ENCODE assay signal across 25 mouse cellular contexts in genomic region chr11:53502039-53502765, GRCm38 (mm10). TPM values are rescaled to one million over a fixed set of nuclear protein-coding genes. Genes with fewer than 3 reads are reported as not detected.
DNase-seq lines count a peak whose midpoint lies in the region; ATAC-seq and TF ChIP-seq lines count a peak whose summit lies in the region.
"Had no signal": no experiment of that assay in that cellular context is flagged by ENCODE, and none has a peak within 500 bp of the region (broad histone marks: within the 10 kb centered on the region; RNA-seq: fewer than 3 reads in every experiment).

No protein-coding gene starts in this region.

- H3K4me3 ChIP-seq in forebrain, postnatal 0 days (ENCODE audit: low read depth, low read length) = no peak overlapping the region
- no peak overlapping the region for H3K4me3 ChIP-seq in forebrain, embryonic 10.5 days
- no peak overlapping the region for H3K4me3 ChIP-seq in left cerebral cortex, adult 2 months
- no peak overlapping the region for H3K4me3 ChIP-seq in midbrain, embryonic 11.5 days (ENCODE audit: low read depth, low read length)
- H3K4me3 ChIP-seq in midbrain, embryonic 14.5 days (replicated peaks; ENCODE audit: low read depth, low read length) = no peak overlapping the region
- H3K4me3 ChIP-seq: forebrain, embryonic 12.5 days; limb, embryonic 15.5 days; neural tube, embryonic 12.5 days; stomach, embryonic 15.5 days had no signal

- 0 out of 2 replicates have a peak, but pooled peaks have one; percentile 23 for ATAC-seq in forebrain, postnatal 0 days
- no peak for ATAC-seq in midbrain, embryonic 11.5 days (ENCODE audit: low FRiP score)
- no peak for ATAC-seq in midbrain, embryonic 14.5 days (ENCODE audit: low FRiP score, low TSS enrichment)
- ATAC-seq in megakaryocyte progenitor cell, adult 5-6 weeks (replicated peaks; ENCODE audit: poor library complexity) = peak; percentile 50

- peak; percentile 19 for DNase-seq in forebrain, postnatal 0 days
- no peak for DNase-seq in forebrain, embryonic 10.5 days (ENCODE audit: extremely low spot score, low spot score)
- peak in 1 of 2 experiments; percentile 47 for DNase-seq in left cerebral cortex, adult 2 months (ENCODE audit: extremely low spot score in 1 of 2, low spot score in 2 of 2)
- DNase-seq in left cerebral cortex, postnatal 36 days (ENCODE audit: low spot score in 2 of 2) = no peak
- peak; percentile 75 for DNase-seq in midbrain, embryonic 11.5 days (ENCODE audit: low spot score, missing footprints)
- DNase-seq in midbrain, embryonic 14.5 days = no peak
- no peak for DNase-seq in ovary, adult 18-20 months (ENCODE audit: low spot score)
- DNase-seq: cerebellum, adult 11 months; heart, adult 11 months; kidney, adult 2 months; kidney, postnatal 4 days; layer of hippocampus, postnatal 36 days; lung, postnatal 14 days; spleen, adult 18-20 months; thymus, postnatal 25 days had no signal

- no peaks in the 10 kb centered on the region for H3K36me3 ChIP-seq in forebrain, postnatal 0 days (ENCODE audit: insufficient read depth)
- no peaks in the 10 kb centered on the region for H3K36me3 ChIP-seq in forebrain, embryonic 10.5 days (replicated peaks)
- no peaks in the 10 kb centered on the region for H3K36me3 ChIP-seq in midbrain, embryonic 11.5 days (ENCODE audit: control insufficient read depth, insufficient read depth, low read length)
- H3K36me3 ChIP-seq in midbrain, embryonic 14.5 days (ENCODE audit: control insufficient read depth, insufficient read depth, low read length) = no peaks in the 10 kb centered on the region
- H3K36me3 ChIP-seq: forebrain, embryonic 12.5 days; limb, embryonic 15.5 days; neural tube, embryonic 12.5 days; stomach, embryonic 15.5 days had no signal

- H3K4me2 ChIP-seq in forebrain, postnatal 0 days (ENCODE audit: low read depth) = no peak overlapping the region
- no peak overlapping the region for H3K4me2 ChIP-seq in midbrain, embryonic 11.5 days
- H3K4me2 ChIP-seq in midbrain, embryonic 14.5 days (ENCODE audit: low read length) = no peak overlapping the region
- H3K4me2 ChIP-seq: forebrain, embryonic 12.5 days; hindbrain, embryonic 14.5 days; limb, embryonic 15.5 days; neural tube, embryonic 12.5 days; stomach, embryonic 15.5 days had no signal

- no peaks in the 10 kb centered on the region for H3K27me3 ChIP-seq in forebrain, postnatal 0 days (ENCODE audit: insufficient read depth, low read length)
- H3K27me3 ChIP-seq in forebrain, embryonic 10.5 days (ENCODE audit: poor library complexity, severe bottlenecking) = peaks cover 47% of the 10 kb centered on the region
- peaks cover 20% of the 10 kb centered on the region for H3K27me3 ChIP-seq in midbrain, embryonic 11.5 days (ENCODE audit: control insufficient read depth, insufficient read depth, low read length)
- peaks cover 4% of the 10 kb centered on the region; the same call in 1 of the 2 replicates for H3K27me3 ChIP-seq in midbrain, embryonic 14.5 days (ENCODE audit: control insufficient read depth, insufficient read depth, low read length)
- H3K27me3 ChIP-seq: limb, embryonic 15.5 days; stomach, embryonic 15.5 days had no signal

- whole genome bisulfite sequencing in forebrain, postnatal 0 days = 77% methylated on average over 8 of the region's 8 CpGs
- WGBS in forebrain, embryonic 10.5 days = 86% methylated on average over 8 of the region's 8 CpGs
- 84% methylated on average over 8 of the region's 8 CpGs for WGBS in midbrain, embryonic 11.5 days
- 82% methylated on average over 8 of the region's 8 CpGs for WGBS in midbrain, embryonic 14.5 days

- no peaks in the 10 kb centered on the region for H3K4me1 ChIP-seq in forebrain, postnatal 0 days (ENCODE audit: insufficient read depth)
- peaks cover 33% of the 10 kb centered on the region for H3K4me1 ChIP-seq in forebrain, embryonic 10.5 days
- peaks cover 3% of the 10 kb centered on the region; the same call in 1 of the 2 replicates for H3K4me1 ChIP-seq in midbrain, embryonic 11.5 days (ENCODE audit: control insufficient read depth, insufficient read depth, low read length)
- H3K4me1 ChIP-seq in midbrain, embryonic 14.5 days (ENCODE audit: control insufficient read depth, insufficient read depth, low read length) = no peaks in the 10 kb centered on the region
- H3K4me1 ChIP-seq: neural tube, embryonic 12.5 days had no signal

- no peak for TF ChIP-seq CTCF in forebrain, postnatal 0 days (IDR thresholded peaks at IDR 0.05; ENCODE audit: low read depth)
- peak; percentile 10 for TF ChIP-seq CTCF in left cerebral cortex, adult 2 months (IDR thresholded peaks at IDR 0.05)

- no peak overlapping the region for H3K9ac ChIP-seq in forebrain, postnatal 0 days
- H3K9ac ChIP-seq in midbrain, embryonic 11.5 days (ENCODE audit: low read length) = no peak overlapping the region
- no peak overlapping the region for H3K9ac ChIP-seq in midbrain, embryonic 14.5 days (replicated peaks; ENCODE audit: low read length)
- H3K9ac ChIP-seq: forebrain, embryonic 12.5 days; hindbrain, embryonic 14.5 days; limb, embryonic 15.5 days; neural tube, embryonic 12.5 days; stomach, embryonic 15.5 days had no signal

- intact Hi-C loops in left cerebral cortex, adult 2 months (cut with DNase I) = no loop called here
- intact Hi-C loops in left cerebral cortex, postnatal 36 days (cut with DNase I) = no loop called here

- no peaks in the 10 kb centered on the region for H3K9me3 ChIP-seq in forebrain, postnatal 0 days (ENCODE audit: low read length)
- no peaks in the 10 kb centered on the region for H3K9me3 ChIP-seq in forebrain, embryonic 10.5 days
- no peaks in the 10 kb centered on the region for H3K9me3 ChIP-seq in midbrain, embryonic 11.5 days (ENCODE audit: control insufficient read depth, low read length)
- no peaks in the 10 kb centered on the region for H3K9me3 ChIP-seq in midbrain, embryonic 14.5 days (ENCODE audit: control insufficient read depth, low read length)
- H3K9me3 ChIP-seq: forebrain, embryonic 12.5 days; limb, embryonic 15.5 days; neural tube, embryonic 12.5 days; stomach, embryonic 15.5 days had no signal

- no peak overlapping the region for H3K27ac ChIP-seq in forebrain, postnatal 0 days (ENCODE audit: low read depth, low read length)
- no peak overlapping the region for H3K27ac ChIP-seq in forebrain, embryonic 10.5 days
- H3K27ac ChIP-seq in left cerebral cortex, adult 2 months = no peak overlapping the region; the same call in 1 of the 2 replicates
- no peak overlapping the region for H3K27ac ChIP-seq in midbrain, embryonic 11.5 days (ENCODE audit: low read depth, low read length)
- no peak overlapping the region for H3K27ac ChIP-seq in midbrain, embryonic 14.5 days (replicated peaks; ENCODE audit: low read depth, low read length)
- H3K27ac ChIP-seq: forebrain, embryonic 12.5 days; hindbrain, embryonic 14.5 days; limb, embryonic 15.5 days; neural tube, embryonic 12.5 days; stomach, embryonic 15.5 days had no signal

RNA-seq across cellular contexts. Expression of gene Sept8, which starts 16.9 kb away (rescaled TPM):
- total RNA-seq in forebrain, postnatal 0 days (2014; rRNA removed) = 37.2 and 40.9 TPM in 2 replicates
- polyA plus RNA-seq in forebrain, postnatal 0 days (2015; fragmentation: Nextera tagmentation; extraction: Ambion mirVana) = 13.5 and 18.2 TPM in 2 replicates
- polyA plus RNA-seq in forebrain, embryonic 10.5 days (2016; fragmentation: Nextera tagmentation; extraction: Ambion mirVana) = 22.7 and 22.9 TPM in 2 replicates
- 100 to 1,000 TPM; 304 to 314 TPM for total RNA-seq in left cerebral cortex, adult 2 months (2021)
- 100 to 1,000 TPM; 305 to 337 TPM for total RNA-seq in left cerebral cortex, postnatal 36 days (2021)
- polyA plus RNA-seq in midbrain, embryonic 11.5 days (2014; fragmentation: Nextera tagmentation; extraction: Ambion mirVana) = 11.6 and 14.9 TPM in 2 replicates
- polyA plus RNA-seq in midbrain, embryonic 14.5 days (2014; fragmentation: Nextera tagmentation; extraction: Ambion mirVana) = 13.0 and 16.5 TPM in 2 replicates
- total RNA-seq in megakaryocyte progenitor cell, adult 5-6 weeks (2015) = 15.5 and 27.3 TPM in 2 replicates
- 11.0 and 24.6 TPM in 2 replicates for total RNA-seq in megakaryocyte progenitor cell, adult 5-6 weeks (2017)

RNA-seq across cellular contexts. Expression of gene Sowaha, which starts 22.1 kb away (rescaled TPM):
- 13.2 and 13.5 TPM in 2 replicates for total RNA-seq in forebrain, postnatal 0 days (2014; rRNA removed)
- polyA plus RNA-seq in forebrain, postnatal 0 days (2015; fragmentation: Nextera tagmentation; extraction: Ambion mirVana) = 5.0 and 7.9 TPM in 2 replicates
- 0.46 and 0.97 TPM in 2 replicates for polyA plus RNA-seq in forebrain, embryonic 10.5 days (2016; fragmentation: Nextera tagmentation; extraction: Ambion mirVana)
- 10 to 100 TPM; 68.8 to 83.8 TPM for total RNA-seq in left cerebral cortex, adult 2 months (2021)
- 10 to 100 TPM; 59.1 to 81.6 TPM for total RNA-seq in left cerebral cortex, postnatal 36 days (2021)
- polyA plus RNA-seq in midbrain, embryonic 11.5 days (2014; fragmentation: Nextera tagmentation; extraction: Ambion mirVana) = 0.05 and 0.15 TPM in 2 replicates
- 0.50 and 0.69 TPM in 2 replicates for polyA plus RNA-seq in midbrain, embryonic 14.5 days (2014; fragmentation: Nextera tagmentation; extraction: Ambion mirVana)
- 0.73 and 0.79 TPM in 2 replicates for total RNA-seq in megakaryocyte progenitor cell, adult 5-6 weeks (2015)
- total RNA-seq in megakaryocyte progenitor cell, adult 5-6 weeks (2017) = 0.29 and 0.91 TPM in 2 replicates

RNA-seq across cellular contexts. Expression of gene Gm9945, which starts 22.2 kb away (rescaled TPM):
- not detected in 2 replicates for total RNA-seq in forebrain, postnatal 0 days (2014; rRNA removed)
- 0.15 and 0.28 TPM in 2 replicates for polyA plus RNA-seq in forebrain, postnatal 0 days (2015; fragmentation: Nextera tagmentation; extraction: Ambion mirVana)
- polyA plus RNA-seq in forebrain, embryonic 10.5 days (2016; fragmentation: Nextera tagmentation; extraction: Ambion mirVana) = 0.30 TPM in 1 of 2 replicates, not detected in the other
- total RNA-seq in left cerebral cortex, adult 2 months (2021) = 1 to 10 TPM; 1.8 to 2.2 TPM
- total RNA-seq in left cerebral cortex, postnatal 36 days (2021) = 1 to 10 TPM; 2.6 to 3.4 TPM
- polyA plus RNA-seq in midbrain, embryonic 11.5 days (2014; fragmentation: Nextera tagmentation; extraction: Ambion mirVana) = 0.15 TPM in 1 of 2 replicates, not detected in the other
- not detected in 2 replicates for polyA plus RNA-seq in midbrain, embryonic 14.5 days (2014; fragmentation: Nextera tagmentation; extraction: Ambion mirVana)
- total RNA-seq in megakaryocyte progenitor cell, adult 5-6 weeks (2015) = not detected in 2 replicates
- total RNA-seq in megakaryocyte progenitor cell, adult 5-6 weeks (2017) = not detected in 2 replicates
- total RNA-seq: adrenal gland, adult 18-20 months; ES-E14 had no signal
- polyA plus RNA-seq: embryonic facial prominence, embryonic 14.5 days; forebrain, embryonic 12.5 days; heart, embryonic 16.5 days; kidney, adult 2 months; limb, embryonic 15.5 days; neural tube, embryonic 12.5 days; stomach, embryonic 15.5 days had no signal

RNA-seq across cellular contexts. Expression of gene Gm9837, which starts 31.9 kb away (rescaled TPM):
- total RNA-seq in forebrain, postnatal 0 days (2014; rRNA removed) = 1.7 TPM in 1 of 2 replicates, not detected in the other
- polyA plus RNA-seq in forebrain, postnatal 0 days (2015; fragmentation: Nextera tagmentation; extraction: Ambion mirVana) = not detected in 2 replicates
- not detected in 2 replicates for polyA plus RNA-seq in forebrain, embryonic 10.5 days (2016; fragmentation: Nextera tagmentation; extraction: Ambion mirVana)
- total RNA-seq in left cerebral cortex, adult 2 months (2021) = under 1 TPM in 1 of 2 experiments, not detected in 1; 0.84 TPM
- total RNA-seq in left cerebral cortex, postnatal 36 days (2021) = not detected
- polyA plus RNA-seq in midbrain, embryonic 11.5 days (2014; fragmentation: Nextera tagmentation; extraction: Ambion mirVana) = not detected in 2 replicates
- not detected in 2 replicates for polyA plus RNA-seq in midbrain, embryonic 14.5 days (2014; fragmentation: Nextera tagmentation; extraction: Ambion mirVana)
- total RNA-seq in megakaryocyte progenitor cell, adult 5-6 weeks (2015) = not detected in 2 replicates
- total RNA-seq in megakaryocyte progenitor cell, adult 5-6 weeks (2017) = not detected in 2 replicates
- total RNA-seq: adrenal gland, adult 18-20 months; ES-E14 had no signal
- polyA plus RNA-seq: embryonic facial prominence, embryonic 14.5 days; forebrain, embryonic 12.5 days; heart, embryonic 16.5 days; hindbrain, embryonic 14.5 days; kidney, adult 2 months; limb, embryonic 15.5 days; neural tube, embryonic 12.5 days; stomach, embryonic 15.5 days had no signal

RNA-seq across cellular contexts. Expression of gene Shroom1, which starts 45.2 kb away (rescaled TPM):
- 3.0 and 4.9 TPM in 2 replicates for total RNA-seq in forebrain, postnatal 0 days (2014; rRNA removed)
- 2.0 TPM in 2 replicates for polyA plus RNA-seq in forebrain, postnatal 0 days (2015; fragmentation: Nextera tagmentation; extraction: Ambion mirVana)
- polyA plus RNA-seq in forebrain, embryonic 10.5 days (2016; fragmentation: Nextera tagmentation; extraction: Ambion mirVana) = 1.2 and 1.7 TPM in 2 replicates
- total RNA-seq in left cerebral cortex, adult 2 months (2021) = 1 to 10 TPM; 5.4 to 6.3 TPM
- 1 to 10 TPM; 5.3 to 5.5 TPM for total RNA-seq in left cerebral cortex, postnatal 36 days (2021)
- 1.6 and 1.9 TPM in 2 replicates for polyA plus RNA-seq in midbrain, embryonic 11.5 days (2014; fragmentation: Nextera tagmentation; extraction: Ambion mirVana)
- polyA plus RNA-seq in midbrain, embryonic 14.5 days (2014; fragmentation: Nextera tagmentation; extraction: Ambion mirVana) = 1.5 and 1.9 TPM in 2 replicates
- total RNA-seq in megakaryocyte progenitor cell, adult 5-6 weeks (2015) = 0.02 TPM in 1 of 2 replicates, not detected in the other
- not detected in 2 replicates for total RNA-seq in megakaryocyte progenitor cell, adult 5-6 weeks (2017)

Comparison
In these comparisons a context has a peak if more than half of its experiments do, and no peak if none do; other contexts are left out.
1. DNase-seq: peak in forebrain, postnatal 0 days (single experiment) and midbrain, embryonic 11.5 days (single experiment); none in forebrain, embryonic 10.5 days (single experiment), left cerebral cortex, postnatal 36 days (0 of 2), midbrain, embryonic 14.5 days (single experiment) and ovary, adult 18-20 months (single experiment).
2. ATAC-seq: peak in forebrain, postnatal 0 days (single experiment) and megakaryocyte progenitor cell, adult 5-6 weeks (single experiment); none in midbrain, embryonic 11.5 days (single experiment) and midbrain, embryonic 14.5 days (single experiment).